In the genomic region with DNA sequence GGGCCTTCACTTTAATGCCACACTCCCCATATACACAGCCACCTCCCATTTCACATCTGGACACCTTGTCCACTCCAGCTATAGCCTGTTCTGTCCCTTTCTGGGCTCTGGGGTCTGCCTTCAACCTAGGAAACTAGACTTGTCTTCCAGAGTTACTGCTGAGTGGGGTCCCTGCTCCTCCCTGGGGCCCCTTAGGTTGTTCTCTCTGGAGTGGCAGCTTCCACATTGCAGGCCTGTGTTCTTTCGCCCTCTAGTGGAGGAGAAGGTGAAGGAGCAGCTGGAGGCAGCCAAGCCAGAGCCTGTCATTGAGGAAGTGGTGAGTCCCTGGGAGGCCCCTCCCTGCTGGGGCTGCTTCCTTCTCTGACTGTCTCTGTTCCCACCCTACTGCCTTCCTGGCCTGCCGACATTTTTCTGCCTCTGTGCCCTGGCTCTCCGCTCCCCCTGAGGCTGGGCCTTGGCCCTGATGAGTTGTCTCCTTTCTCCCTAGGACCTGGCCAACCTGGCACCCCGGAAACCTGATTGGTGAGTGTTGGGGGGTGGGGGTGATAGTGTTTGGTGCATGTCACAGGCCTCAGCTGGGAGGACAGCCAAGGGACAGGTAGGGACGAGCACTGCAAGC, we compare ENCODE assay signal across 8 mouse cellular contexts. TPM values are rescaled to one million over a fixed set of nuclear protein-coding genes. Genes with fewer than 3 reads are reported as not detected.
DNase-seq lines count a peak whose midpoint lies in the region; ATAC-seq lines count a peak whose summit lies in the region.

No protein-coding gene starts in this region.

- H3K9ac ChIP-seq in hindbrain, embryonic 11.5 days (ENCODE audit: low read depth, low read length), result no peak overlapping the region

- WGBS in hindbrain, embryonic 11.5 days, result 55% methylated on average over 5 of the region's 5 CpGs

- H3K27ac ChIP-seq in hindbrain, embryonic 11.5 days (ENCODE audit: low read depth, low read length), result no peak overlapping the region

- no peaks in the 10 kb centered on the region for H3K36me3 ChIP-seq in hindbrain, embryonic 11.5 days (ENCODE audit: control insufficient read depth, insufficient read depth, low read length)

- no peaks in the 10 kb centered on the region for H3K9me3 ChIP-seq in hindbrain, embryonic 11.5 days (ENCODE audit: control insufficient read depth, low read length)

- H3K4me1 ChIP-seq in hindbrain, embryonic 11.5 days (replicated peaks; ENCODE audit: control insufficient read depth, insufficient read depth, low read length), result no peaks in the 10 kb centered on the region

- no peak overlapping the region for H3K4me3 ChIP-seq in hindbrain, embryonic 11.5 days (ENCODE audit: low read depth, low read length)

- no peaks in the 10 kb centered on the region for H3K27me3 ChIP-seq in hindbrain, embryonic 11.5 days (ENCODE audit: control insufficient read depth, insufficient read depth, low read length)

- DNase-seq in MN1 (ENCODE audit: low spot score), result peak; percentile 80
- peak; percentile 79 for DNase-seq in cerebellum, adult 9-11 months
- DNase-seq in frontal cortex, postnatal 10 days (ENCODE audit: low spot score in 2 of 2), result peak; percentile 75 to 79
- DNase-seq in hindbrain, embryonic 11.5 days (ENCODE audit: low spot score), result peak; percentile 79
- DNase-seq in layer of hippocampus, postnatal 14 days (ENCODE audit: low spot score in 2 of 2), result peak; percentile 76 to 85
- peak; percentile 80 for DNase-seq in lung, postnatal 14 days
- DNase-seq in ovary, postnatal 36 days (ENCODE audit: low spot score), result peak; percentile 67
- DNase-seq in thymus, postnatal 25 days, result peak; percentile 88

- no peak overlapping the region for H3K4me2 ChIP-seq in hindbrain, embryonic 11.5 days (replicated peaks; ENCODE audit: low read depth, low read length)

- peak; percentile 53 for ATAC-seq in hindbrain, embryonic 11.5 days (ENCODE audit: low FRiP score)

RNA-seq across cellular contexts. Expression of gene Myl3, which starts 31.9 kb away (rescaled TPM):
- polyA plus RNA-seq in hindbrain, embryonic 11.5 days (2014; fragmentation: Nextera tagmentation; extraction: Ambion mirVana), result 0.42 and 0.73 TPM in 2 replicates
- total RNA-seq in layer of hippocampus, postnatal 14 days (2021), result not detected

RNA-seq across cellular contexts. Expression of gene Pth1r, which starts 37.2 kb away (rescaled TPM):
- 21.9 and 23.9 TPM in 2 replicates for polyA plus RNA-seq in hindbrain, embryonic 11.5 days (2014; fragmentation: Nextera tagmentation; extraction: Ambion mirVana)
- 1 to 10 TPM; 5.6 to 6.5 TPM for total RNA-seq in layer of hippocampus, postnatal 14 days (2021)

RNA-seq across cellular contexts. Expression of gene Ccdc12, which starts 53.4 kb away (rescaled TPM):
- polyA plus RNA-seq in hindbrain, embryonic 11.5 days (2014; fragmentation: Nextera tagmentation; extraction: Ambion mirVana), result 141 and 145 TPM in 2 replicates
- 10 to 100 TPM; 40.1 to 47.1 TPM for total RNA-seq in layer of hippocampus, postnatal 14 days (2021)

RNA-seq across cellular contexts. Expression of gene Nbeal2, which starts 55.8 kb away (rescaled TPM):
- 1.9 and 2.4 TPM in 2 replicates for polyA plus RNA-seq in hindbrain, embryonic 11.5 days (2014; fragmentation: Nextera tagmentation; extraction: Ambion mirVana)
- total RNA-seq in layer of hippocampus, postnatal 14 days (2021), result 1 to 10 TPM; 7.8 to 9.4 TPM
